Mouse (Mus musculus): Measurements from ENCODE around the gene Armc12.

GRCm38 (mm10) chr17:28513337-28513736 is 17.3 kb upstream of the Armc12 start:
- TF ChIP-seq CTCF (IDR thresholded peaks at IDR 0.05; ENCODE audit: borderline replicate concordance, insufficient read depth, low read length): no peak
- no peak for TF ChIP-seq POLR2A (IDR thresholded peaks at IDR 0.05; ENCODE audit: low read depth, low read length)
